Mouse (Mus musculus): ENCODE measurements around the gene Unk.

GRCm38 (mm10) chr11:116083096-116083672 is 53.1 kb downstream of the Unk start:
- no peak for TF ChIP-seq CTCF (IDR thresholded peaks at IDR 0.05; ENCODE audit: borderline replicate concordance, control insufficient read depth, extremely low read depth, insufficient read depth, low read length, poor library complexity)
- no peak for TF ChIP-seq POLR2A (IDR thresholded peaks at IDR 0.05; ENCODE audit: control insufficient read depth, extremely low read depth, insufficient read depth, low read length, poor library complexity)

Data from thymus, adult 2 months (tissue).